Mouse (Mus musculus) adrenal gland, adult (tissue): ENCODE measurements at regions not wholly inside any gene's neighbourhood (a gene's known extent, or its start where the extent isn't known, plus 50 kb on each side); places are given as distances from the start of the nearest gene placed in this dataset.

Source experiments
- DNase-seq, 2 experiments: peaks; one replicate each; pipeline ENCODE4 v3.0.0; 2022 to 2023; ENCODE audit warnings: low spot score in 1 of 2; ENCODE audit not compliant: inconsistent age in 2 of 2

DNA sequence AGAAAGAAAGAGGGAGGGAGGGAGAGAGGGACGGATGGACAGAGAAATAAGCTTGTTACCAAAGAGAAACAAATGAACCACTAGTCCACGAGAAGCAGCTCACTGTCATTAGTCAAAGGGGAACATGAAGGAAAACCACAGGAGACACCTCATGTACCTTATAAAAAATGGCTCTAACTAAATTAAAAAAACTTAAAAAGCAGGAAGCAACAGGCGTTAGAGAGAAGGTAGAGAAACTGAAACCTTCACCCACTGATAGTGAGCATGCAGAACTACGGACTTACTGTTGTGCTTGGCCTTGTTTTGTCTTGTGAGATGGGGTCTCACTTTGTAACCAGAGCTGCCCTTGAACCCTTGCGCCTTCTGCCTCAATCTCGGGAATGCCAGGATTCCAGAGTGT is 66.0 kb upstream of the Zmiz1 start:
- no peak for DNase-seq

DNA sequence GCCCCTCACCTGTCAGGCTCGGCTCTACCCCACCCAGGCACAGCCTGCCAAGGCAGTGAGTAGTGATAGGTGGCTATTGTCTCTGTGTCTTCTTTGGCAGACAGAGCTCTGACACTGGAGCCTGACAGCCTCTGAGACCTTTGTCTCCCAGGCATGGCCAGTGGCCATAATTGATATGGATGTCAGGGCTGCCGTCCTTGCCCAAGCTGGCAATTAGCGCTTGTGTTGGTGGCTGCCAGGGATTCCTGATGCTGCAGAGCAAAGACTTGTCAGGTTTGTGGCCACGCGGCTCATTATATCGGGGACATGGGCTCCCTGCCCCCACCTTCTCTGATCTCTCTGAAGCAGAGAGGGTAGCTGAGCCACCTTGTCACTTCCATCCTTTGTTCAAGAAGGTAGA is 64.1 kb upstream of the Zmiz1 start:
- DNase-seq, result peak in 1 of 2 experiments; percentile 33

DNA sequence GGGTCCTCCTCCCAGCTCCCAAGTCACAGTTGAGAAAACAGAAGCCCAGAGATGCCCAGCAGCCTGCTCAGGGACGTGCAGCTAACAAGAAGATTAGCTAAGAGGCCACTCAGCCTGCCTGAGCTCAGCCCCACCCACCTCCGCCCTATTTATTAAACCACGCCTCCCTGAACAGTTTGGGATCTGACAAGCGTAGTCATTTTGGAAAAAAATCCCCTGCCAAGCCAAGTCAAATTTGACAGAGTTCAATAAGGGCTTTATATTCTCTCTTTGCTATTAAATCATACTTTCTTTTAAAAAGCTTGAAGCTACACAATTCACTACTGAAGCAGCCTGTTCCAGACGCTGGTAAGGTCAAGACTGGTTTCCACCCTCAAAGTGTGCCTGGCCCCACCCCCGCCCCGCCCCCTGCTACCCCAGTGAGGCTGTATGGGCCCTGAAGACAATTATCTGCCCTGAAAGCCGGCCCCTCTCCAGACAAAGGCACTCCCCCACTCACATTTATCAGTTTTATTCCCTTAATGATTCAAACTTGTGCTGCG is 61.9 kb upstream of the Zmiz1 start:
- peak; percentile 85 to 95 for DNase-seq

DNA sequence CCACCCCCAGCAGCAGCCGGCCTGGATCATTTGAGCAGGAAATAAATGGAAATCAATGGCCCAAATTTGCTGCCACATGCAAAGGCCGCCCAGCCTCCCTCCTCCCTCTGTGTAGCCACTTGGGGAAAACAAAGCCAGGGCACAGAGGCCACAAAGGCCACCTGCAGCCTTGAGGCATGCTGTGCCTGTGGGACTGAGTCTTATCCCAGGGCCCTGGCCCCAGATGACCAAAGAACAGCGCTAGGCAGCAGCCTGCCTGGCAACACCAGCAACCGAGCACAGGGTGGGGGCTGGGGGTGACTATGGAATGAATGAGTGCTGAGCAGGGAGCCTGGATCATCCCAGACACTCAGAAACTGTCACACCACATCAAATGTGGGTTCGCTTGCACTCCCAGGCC is 61.2 kb upstream of the Zmiz1 start:
- peak in 1 of 2 experiments; percentile 54 for DNase-seq

DNA sequence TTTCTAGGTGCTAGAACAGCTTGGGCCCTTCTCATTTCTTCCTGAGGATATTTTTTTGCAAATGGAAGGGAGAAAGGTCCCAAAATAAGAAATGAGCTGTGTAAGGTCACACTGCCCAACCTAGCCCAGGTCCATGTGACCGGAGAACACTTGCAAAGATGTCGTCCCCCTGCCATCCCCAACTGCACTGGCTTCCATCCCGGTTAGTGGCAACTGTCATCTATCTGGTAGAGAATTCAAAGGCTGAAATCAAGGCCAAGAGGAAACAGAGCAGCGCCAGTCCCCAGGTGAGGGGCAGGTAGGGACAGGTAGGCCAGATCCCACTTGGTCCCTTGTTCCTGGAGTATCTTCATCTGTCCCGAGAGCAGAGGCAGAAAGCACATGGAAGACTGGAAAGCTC is 60.2 kb upstream of the Zmiz1 start:
- DNase-seq, result no peak

DNA sequence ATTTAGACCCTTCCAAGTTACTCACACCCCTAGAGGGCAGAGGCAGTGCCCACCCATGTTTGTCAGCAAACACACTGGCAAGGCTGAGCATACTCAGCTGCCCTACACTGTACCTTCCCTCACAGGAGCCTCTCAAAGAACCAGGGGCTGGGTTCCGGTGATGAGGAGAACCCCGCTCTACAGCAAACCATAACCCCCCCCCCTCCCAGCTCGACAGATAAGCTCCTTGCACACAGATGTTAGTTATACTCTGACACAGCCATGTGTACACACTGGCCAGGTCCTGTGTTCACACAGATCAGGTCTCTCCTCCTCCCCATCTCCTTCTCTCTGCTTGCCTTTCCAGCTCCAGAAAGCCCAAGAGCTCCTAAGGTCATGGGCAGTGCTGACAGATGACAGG is 59.7 kb upstream of the Zmiz1 start:
- DNase-seq, result no peak

DNA sequence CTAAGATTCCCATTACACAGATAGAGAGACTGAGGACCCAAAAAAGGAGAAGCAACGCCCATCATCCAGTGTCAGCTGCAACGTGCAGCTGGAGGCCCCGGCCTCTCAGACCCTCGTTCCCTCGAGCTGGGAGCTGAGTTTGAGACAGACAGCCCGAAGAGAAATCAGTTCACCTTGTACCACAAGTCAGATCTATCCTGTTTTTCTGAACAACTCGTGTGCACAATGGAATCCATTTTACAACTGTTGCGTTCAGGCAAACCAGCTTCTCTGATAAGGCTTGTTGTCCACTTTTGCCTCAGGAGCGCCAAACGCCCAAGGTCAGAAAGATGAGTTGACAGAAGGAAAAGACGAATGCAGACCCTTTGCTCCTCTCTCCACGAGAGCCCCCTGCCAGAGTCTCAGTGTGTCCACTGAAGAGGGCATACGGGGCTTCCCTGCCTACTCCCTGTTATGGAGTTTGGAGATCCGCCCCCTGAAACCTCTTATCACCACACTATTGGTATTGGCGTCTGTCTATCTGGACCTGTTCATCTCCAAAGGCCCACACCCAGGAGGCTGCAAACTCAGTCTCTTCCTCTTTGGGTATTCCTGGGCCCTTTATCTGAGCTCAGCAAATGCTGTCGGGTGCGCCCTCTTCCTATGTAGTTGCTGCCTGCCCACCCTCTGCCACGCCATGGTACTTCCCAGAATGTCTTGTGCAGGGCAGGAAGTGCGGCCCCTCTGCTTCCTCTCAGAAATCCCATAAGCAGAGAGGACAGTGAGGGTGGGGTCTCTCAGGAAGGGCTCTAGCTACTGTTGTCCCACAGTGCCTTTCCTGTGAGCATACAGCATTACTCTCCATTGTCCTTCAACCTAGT is 57.7 kb upstream of the Zmiz1 start:
- DNase-seq, result peak in 1 of 2 experiments; percentile 51

DNA sequence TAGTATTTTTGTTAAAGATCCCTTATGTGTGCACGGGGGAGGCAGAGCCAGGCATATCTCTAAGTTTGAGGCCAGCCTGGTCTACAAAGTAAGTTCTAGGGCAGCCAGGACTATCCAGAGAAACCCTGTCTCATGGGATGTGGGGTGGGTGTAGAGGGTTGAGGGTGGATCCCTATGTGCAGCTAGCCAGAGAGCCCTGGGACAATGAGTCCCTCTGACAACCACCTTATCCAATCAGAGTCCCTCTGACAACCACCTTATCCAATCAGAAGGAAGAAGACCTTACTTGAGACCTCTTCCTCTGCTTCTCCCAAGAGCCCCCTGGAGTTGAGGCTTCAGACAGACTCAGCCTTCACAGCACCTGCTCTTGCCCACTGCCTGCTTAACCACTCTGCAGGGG is 56.6 kb upstream of the Zmiz1 start:
- no peak for DNase-seq

DNA sequence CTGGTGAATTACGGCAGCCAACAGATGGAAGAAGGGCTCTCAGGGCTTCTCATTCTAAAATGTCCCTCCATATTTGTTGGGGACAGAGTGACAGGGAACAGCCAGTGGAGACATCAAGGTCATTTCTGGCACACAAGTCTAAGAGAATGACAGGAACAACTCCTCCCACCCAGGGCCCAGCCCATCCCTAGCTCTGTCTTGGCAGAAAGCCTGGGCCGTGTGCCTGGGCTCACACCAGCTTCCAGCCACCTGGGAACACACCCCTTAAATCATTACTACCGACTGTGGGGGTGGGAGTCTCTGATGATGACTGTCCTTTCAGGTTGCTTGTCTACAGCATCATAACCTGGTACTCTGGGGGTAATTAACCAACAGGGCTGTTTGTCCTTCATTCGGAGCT is 53.8 kb upstream of the Zmiz1 start:
- DNase-seq, result peak; percentile 83 to 85

DNA sequence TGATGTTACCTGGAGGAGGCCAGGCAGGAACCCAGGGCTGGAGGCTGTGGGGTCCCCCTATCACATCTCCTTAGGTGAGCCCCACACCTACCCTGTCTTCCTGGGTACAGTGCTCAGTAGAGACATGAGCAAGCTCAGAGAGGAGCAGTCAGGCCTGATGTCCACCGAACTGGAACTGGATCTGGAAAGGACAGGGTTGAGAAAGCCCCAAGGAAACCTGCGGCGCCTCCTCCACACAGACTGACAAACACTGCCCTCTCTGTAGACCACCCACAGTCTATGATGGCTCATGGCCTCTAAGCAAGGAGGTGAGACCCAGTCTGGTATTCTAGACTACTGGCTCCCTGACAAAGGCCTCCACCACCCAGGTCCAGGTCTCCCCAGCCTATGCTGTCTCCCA is 52.9 kb upstream of the Zmiz1 start:
- DNase-seq, result no peak

DNA sequence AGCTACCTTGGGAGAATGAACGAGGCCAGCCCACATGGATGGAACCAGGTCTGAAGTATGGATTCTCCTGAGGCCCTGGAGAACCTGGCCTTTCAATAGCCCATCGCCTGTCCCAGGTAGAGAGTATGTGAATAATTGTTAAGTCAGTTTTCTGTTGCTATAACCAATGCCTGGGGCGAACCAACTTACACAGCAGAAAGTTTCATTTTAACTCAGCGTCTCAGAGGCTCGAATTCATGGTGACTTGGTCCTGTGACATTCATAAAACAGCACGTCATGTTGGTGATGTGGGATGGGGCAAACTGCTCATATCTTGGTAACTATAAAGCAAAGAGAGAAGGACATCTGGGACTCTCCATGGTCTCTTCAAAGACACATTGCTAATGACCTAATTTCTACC is 52.4 kb upstream of the Zmiz1 start:
- DNase-seq, result no peak

DNA sequence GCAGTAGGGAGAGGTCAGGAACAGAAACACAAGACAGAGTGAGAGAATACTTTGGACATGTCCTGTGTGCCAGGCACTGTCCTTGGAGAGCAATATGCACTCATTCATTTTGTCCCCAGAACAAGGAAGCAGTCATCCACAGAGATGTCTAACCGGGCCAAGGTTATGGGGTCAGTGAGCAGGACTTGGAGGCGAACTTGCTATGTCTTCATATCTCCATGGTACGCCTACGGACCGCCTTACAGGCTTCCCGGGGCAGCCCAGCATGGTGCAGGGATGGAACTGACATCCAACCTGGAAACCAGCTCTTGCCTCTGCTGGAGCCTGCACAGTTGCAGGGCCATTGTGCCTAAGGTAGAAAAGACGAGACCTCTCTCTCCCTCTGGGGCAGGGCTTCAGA is 51.9 kb upstream of the Zmiz1 start:
- DNase-seq, result peak; percentile 50 to 71
